Mouse (Mus musculus) forebrain, embryonic 10.5 days (tissue): ENCODE data around the gene Zfp61. TPM values are rescaled to one million over a fixed set of nuclear protein-coding genes. Genes with fewer than 3 reads are reported as not detected.

Experiments used
- DNase-seq: peaks from one replicate; pipeline ENCODE4 v3.0.0-alpha.2; 2017; ENCODE audit warnings: low spot score; ENCODE audit errors: extremely low spot score
- H3K27ac ChIP-seq: fragments of 300-500 bp; sonication (generic); 2 replicates; pipeline ENCODE4 v1.5.1; 2016; ENCODE audit warnings: mild to moderate bottlenecking
- H3K27me3 ChIP-seq: fragments of 300-500 bp; sonication (generic); 2 replicates; pipeline ENCODE4 v1.6.1; 2016; ENCODE audit warnings: mild to moderate bottlenecking; ENCODE audit not compliant: poor library complexity, severe bottlenecking
- H3K36me3 ChIP-seq: fragments of 300-500 bp; sonication (generic); replicated peaks from 2 replicates; pipeline ENCODE4 v1.6.1; 2016; ENCODE audit warnings: mild to moderate bottlenecking, moderate library complexity
- H3K4me1 ChIP-seq: fragments of 300-500 bp; sonication (generic); 2 replicates; pipeline ENCODE4 v1.6.1; 2016
- H3K4me3 ChIP-seq: fragments of 300-500 bp; sonication (generic); 2 replicates; pipeline ENCODE4 v1.5.1; 2016; ENCODE audit warnings: mild to moderate bottlenecking, moderate library complexity
- H3K9me3 ChIP-seq: fragments of 300-500 bp; sonication (generic); 2 replicates; pipeline ENCODE4 v1.6.1; 2016; ENCODE audit warnings: mild to moderate bottlenecking, moderate library complexity
- WGBS: fragments of 180-500 bp; shearing (Covaris S2); methylation state at CpG from one replicate; pipeline ENCODE4 v1.1.7; 2016; 5-methylcytosine and 5-hydroxymethylcytosine counted together
- microRNA-seq: library from miRNA; unstranded; fragments of <30 nt; microRNA quantifications from one replicate; pipeline ENCODE4, GENCODE M21; 2017
- polyA plus RNA-seq: library from polyadenylated mRNA; unstranded; fragments of >200 nt; fragmentation: Nextera tagmentation; extraction: Ambion mirVana; gene quantifications from 2 replicates; pipeline ENCODE4 v1.2.1, GENCODE M21; 2016

The Zfp61 gene
- polyA plus RNA-seq, 1 experiment from 2014 or later, result 39.6 TPM

DNA sequence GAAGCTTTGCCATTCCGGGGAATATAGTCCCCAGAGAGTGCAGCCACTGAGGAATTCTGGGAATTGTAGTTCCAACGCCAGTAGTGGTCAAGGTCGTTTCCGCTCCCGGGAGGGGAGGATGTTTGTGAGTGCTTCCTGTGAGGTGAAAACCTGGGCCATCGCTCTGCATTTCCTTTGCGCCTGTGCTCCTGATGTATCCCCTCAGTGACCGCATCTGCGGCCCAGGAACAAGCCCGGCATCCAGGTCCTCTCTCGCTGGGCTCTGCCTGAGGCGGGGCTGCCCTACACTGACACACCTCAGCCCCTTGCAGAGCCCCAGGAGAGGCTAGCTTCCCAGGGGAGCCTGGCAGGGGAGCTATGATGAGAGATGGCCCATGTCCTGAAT lies 30.8 kb downstream of the Zfp61 start, which contains the start of gene Zfp93:
Gene Zfp93 (plus strand): TSS at position 133 of the 385 bp plus-strand sequence.
- H3K36me3 ChIP-seq, result peaks cover 25% of the 10 kb centered on the region
- H3K4me3 ChIP-seq, result peak within 1 kb of the TSS; percentile 64
- H3K27ac ChIP-seq, result peak within 1 kb of the TSS; percentile 85
- peak; percentile 82 for DNase-seq
- no peaks in the 10 kb centered on the region; the same call in none of the 2 replicates for H3K9me3 ChIP-seq
- H3K27me3 ChIP-seq, result no peaks in the 10 kb centered on the region
- WGBS, result under 1% methylated on average over 12 of the region's 12 CpGs
- H3K4me1 ChIP-seq, result peaks cover 10% of the 10 kb centered on the region

DNA sequence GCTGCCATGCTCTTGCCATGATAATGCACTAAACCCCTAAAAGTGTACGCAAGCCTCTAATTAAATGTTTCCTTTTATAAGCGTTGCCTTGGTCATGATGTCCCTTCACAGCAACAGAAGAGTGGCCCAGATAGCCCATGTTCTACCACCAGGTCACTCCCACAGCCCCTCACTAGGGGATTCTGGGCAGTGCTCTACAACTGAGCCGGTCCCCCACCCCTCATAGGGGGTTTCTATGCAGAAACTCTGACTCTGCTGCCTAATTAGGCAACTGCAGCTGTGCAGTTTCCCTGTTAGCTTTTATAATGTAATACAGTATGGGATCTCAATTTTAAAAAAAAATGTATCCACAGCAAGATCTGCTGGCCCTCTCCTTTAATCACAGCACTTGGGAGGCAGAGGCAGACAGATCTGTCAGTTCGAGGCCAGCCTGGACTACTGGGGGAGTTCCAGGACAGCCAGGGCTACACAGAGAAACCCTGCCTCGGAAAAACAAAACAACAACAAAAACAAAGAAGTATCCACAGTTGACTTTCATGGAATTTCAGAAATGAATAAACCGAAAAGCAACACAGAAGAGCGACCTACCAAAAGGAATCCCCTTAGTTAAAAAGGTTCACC lies 31.3 kb downstream of the Zfp61 start:
- Histone ChIP-seq H3K4me3 (peak overlapping the region; percentile 64), H3K9me3 (no peaks in the 10 kb centered on the region; the same call in 1 of the 2 replicates), H3K36me3 (peaks cover 20% of the 10 kb centered on the region), H3K27me3 (no peaks in the 10 kb centered on the region), H3K4me1 (peaks cover 10% of the 10 kb centered on the region), H3K27ac (peak overlapping the region; percentile 85)
- no peak for DNase-seq
- 43% methylated on average over 7 of the region's 7 CpGs for WGBS

DNA sequence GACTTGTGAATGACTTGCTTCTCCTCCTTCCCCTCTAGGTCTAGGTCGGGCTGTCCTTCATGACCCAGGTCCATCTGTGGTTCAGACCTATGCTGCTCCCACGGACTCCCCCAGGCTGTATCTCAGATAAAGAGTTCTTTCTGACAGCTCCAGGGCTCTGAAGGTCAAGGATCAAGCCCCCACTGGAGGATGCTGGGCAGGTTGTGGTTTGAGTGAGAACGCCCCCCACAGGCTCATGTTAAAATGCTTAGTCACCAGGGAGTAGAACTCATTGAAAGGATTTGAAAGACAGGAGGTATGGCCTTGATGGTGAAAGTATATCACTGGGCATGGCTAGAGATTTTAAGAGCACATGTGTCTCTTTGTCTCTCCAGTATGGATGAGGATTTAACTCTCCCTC lies 31.8 kb downstream of the Zfp61 start:
- Histone ChIP-seq H3K27me3 (no peaks in the 10 kb centered on the region), H3K36me3 (peaks cover 14% of the 10 kb centered on the region), H3K4me3 (peak overlapping the region; percentile 64; the same call in 1 of the 2 replicates), H3K4me1 (peaks cover 10% of the 10 kb centered on the region), H3K9me3 (no peaks in the 10 kb centered on the region; the same call in 1 of the 2 replicates), H3K27ac (no peak overlapping the region)
- WGBS, result 86% methylated on average over 3 of the region's 3 CpGs
- DNase-seq, result no peak

DNA sequence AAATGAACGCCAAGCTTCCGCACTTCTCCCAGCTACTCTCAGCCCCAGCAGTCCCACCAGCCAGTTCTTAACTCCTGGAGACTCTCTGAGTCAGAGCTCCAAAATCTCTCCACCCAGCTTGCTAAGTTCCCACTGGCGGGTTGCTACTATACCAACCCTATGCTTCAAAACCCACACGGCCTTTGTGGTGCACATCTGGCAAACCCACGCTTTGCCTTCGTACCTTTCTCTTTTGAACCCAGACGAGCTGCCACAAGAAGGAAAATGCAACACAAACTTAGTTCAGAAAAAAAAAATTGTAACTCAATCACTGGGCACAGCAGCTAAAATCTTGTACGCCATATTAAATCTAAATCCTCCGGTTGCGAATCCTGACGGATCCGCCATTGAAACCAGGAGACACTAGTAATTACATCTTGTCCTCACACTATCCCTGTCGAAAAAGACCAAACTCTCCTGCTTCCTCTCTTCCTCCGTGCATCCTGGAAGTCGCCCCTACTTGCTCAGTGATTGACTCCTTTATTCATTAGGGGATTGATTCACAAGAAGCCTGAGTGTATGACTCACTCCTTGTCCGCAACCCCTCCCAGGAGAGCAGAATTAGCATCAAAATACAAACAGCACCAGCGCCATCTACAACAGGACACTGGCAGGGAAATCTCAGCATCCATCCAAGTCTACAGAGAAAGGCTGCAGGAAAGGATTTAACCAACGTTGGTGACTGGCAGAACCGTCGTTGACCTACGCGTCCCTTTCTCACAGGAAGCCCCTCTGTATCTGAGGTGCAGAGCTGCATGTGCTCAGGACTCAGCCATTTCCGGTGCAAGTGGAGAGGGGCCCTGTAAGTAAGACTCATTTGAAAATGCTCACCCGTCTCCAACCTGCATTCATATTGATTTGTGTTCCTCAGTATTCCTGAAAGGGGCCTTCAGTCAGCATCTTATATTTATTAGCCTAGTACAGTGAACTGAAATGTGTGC lies 32.6 kb downstream of the Zfp61 start:
- no peaks in the 10 kb centered on the region for H3K27me3 ChIP-seq
- no peaks in the 10 kb centered on the region; the same call in 1 of the 2 replicates for H3K9me3 ChIP-seq
- no peak for DNase-seq
- H3K4me1 ChIP-seq, result peaks cover 10% of the 10 kb centered on the region
- WGBS, result 72% methylated on average over 24 of the region's 24 CpGs
- H3K4me3 ChIP-seq, result no peak overlapping the region
- H3K36me3 ChIP-seq, result peaks cover 6% of the 10 kb centered on the region
- no peak overlapping the region for H3K27ac ChIP-seq

DNA sequence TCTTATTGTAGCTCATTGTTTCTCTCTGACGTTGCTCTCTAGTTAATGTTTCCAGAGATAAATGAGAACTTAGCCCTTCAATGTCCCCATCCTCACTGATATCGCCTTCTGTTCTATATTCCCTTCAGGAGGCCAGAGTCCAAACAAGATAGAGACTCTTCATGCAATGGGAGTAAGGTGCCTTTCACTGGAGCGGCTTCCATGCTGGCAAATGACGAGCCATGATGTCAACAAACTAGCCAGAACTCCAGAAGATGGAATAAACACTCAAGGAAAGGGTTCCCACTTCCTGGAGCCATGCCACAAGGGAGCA lies 41.1 kb downstream of the Zfp61 start:
- WGBS, result 93% methylated on average over 4 of the region's 4 CpGs

DNA sequence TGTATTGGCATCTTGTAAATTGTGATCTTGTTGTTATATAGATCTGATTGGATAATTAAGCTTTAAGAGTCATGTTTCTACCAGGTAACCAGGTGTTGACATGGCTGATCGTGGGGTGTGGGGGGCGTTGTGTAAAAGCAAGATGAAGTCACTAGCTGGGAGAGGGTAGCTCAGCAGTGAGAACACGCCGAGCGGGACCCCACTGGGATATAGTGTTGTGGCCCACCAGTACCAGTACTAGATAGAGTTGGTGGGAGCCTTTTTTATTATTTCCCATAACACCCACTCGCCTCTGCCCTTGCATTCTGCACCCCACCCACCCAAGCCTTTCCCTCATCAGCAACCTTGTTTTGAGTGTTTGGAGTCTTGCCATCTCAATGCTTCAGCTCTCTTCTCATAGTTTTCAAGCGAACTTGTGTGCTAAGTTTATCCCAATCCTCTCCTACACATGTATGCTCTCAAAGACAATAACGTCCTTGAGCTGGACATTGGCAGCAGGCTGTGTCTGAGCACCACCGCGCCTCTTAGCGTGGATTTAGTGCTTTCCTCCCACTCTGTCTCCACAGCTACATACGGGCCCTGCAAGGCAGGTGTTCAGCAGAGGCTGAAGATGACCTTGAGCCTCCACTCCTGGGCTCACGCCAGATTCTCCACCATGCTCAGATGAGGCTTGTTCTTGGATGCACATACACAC lies 41.6 kb downstream of the Zfp61 start:
- H3K9me3 ChIP-seq, result no peaks in the 10 kb centered on the region
- 91% methylated on average over 13 of the region's 13 CpGs for WGBS
- no peak for DNase-seq
- no peak overlapping the region for H3K27ac ChIP-seq
- H3K27me3 ChIP-seq, result no peaks in the 10 kb centered on the region
- H3K4me3 ChIP-seq, result no peak overlapping the region
- peaks cover 9% of the 10 kb centered on the region for H3K4me1 ChIP-seq
- peaks cover 18% of the 10 kb centered on the region for H3K36me3 ChIP-seq

More for the DNA sequence above, 41.1 kb downstream of the Zfp61 start:
- peaks cover 18% of the 10 kb centered on the region for H3K36me3 ChIP-seq
- H3K4me3 ChIP-seq, result no peak overlapping the region
- no peak for DNase-seq
- no peak overlapping the region for H3K27ac ChIP-seq
- H3K27me3 ChIP-seq, result no peaks in the 10 kb centered on the region
- no peaks in the 10 kb centered on the region for H3K9me3 ChIP-seq
- H3K4me1 ChIP-seq, result peaks cover 5% of the 10 kb centered on the region

DNA sequence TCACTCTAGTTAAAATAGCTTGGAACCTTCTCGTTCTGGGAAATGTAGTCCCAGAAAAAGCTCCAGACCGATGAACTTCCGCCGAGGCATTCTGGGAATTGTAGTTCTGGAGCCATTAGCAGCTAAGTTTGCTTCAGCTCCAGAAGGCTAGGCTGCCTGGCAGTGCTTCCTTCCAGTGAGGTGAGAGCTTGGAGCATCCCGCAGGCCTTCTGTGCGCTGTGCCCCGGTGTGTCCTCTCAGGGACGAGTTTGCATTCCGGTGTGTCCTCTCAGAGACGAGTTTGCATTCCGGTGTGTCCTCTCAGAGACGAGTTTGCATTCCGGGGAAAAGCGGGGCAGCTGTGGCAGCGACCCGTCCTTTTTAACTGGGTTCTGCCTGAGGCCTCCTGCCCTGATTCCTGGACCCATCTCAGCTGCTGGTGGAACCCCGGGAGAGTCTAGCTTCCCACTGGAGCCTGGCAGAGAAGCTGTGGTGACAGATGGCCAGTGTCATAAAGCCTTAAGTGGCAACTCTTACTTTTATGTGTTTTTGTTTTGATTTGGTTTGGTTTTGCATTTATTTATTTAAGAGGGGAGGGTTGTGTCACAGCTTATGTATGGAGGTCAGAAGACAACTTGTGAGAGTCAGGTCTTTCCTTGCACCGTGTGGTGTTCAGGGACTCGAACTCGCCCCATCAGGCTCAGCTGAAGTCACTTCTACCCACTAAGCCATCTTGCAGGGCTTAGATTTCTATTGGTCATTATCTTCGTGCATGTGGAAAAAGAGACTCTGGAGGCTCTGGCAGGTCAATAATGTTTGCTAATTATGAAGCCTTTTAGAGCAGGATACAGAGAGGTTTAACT lies 46.2 kb downstream of the Zfp61 start, which contains the start of gene Zfp108:
Gene Zfp108 (plus strand): TSS at position 162 of the 842 bp plus-strand sequence.
- Histone ChIP-seq H3K27ac (peak within 1 kb of the TSS; percentile 83), H3K27me3 (no peaks in the 10 kb centered on the region), H3K36me3 (no peaks in the 10 kb centered on the region), H3K4me1 (peaks cover 9% of the 10 kb centered on the region), H3K4me3 (peak within 1 kb of the TSS; percentile 61), H3K9me3 (no peaks in the 10 kb centered on the region)
- peak; percentile 71 for DNase-seq
- 24% methylated on average over 21 of the region's 21 CpGs for WGBS

DNA sequence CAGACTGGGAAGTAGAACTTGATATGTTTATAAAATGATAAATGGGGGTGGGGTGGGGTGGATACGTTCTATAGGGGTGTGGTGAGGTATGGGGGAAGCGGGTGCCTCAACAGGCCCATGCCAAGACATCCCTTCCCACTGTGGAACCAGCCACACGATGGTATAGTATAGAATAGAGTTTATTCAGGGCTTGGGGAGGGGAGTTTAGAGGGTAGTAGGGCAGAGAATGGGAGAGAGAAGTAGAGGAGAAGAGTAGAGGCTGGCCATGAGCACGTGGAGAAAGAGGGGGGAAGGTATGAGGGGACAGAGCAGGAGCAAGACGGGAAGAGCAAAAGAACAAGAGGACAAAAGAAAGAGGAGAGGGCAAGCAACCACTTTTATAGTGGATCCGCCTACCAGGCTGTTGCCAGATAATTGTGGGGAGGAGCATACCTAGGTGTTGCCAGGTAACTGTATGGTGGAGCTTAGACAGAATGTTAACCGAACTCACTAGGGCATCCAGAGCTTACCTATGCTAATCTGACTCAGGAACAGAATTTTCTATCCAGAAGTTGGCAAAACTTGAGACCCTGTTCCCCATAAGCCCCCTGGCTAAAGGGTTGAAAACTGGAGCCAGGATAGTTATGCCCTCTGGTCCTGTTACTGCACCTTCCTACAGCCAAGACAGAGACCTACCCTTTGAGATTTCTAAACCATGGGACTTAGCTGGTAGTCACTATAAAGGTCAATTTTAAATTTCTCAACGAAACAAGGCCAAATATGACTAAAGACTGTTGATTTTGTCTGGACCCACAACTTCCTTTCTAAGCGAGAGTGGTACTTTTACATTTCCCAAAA lies 47.0 kb downstream of the Zfp61 start:
- Histone ChIP-seq H3K36me3 (no peaks in the 10 kb centered on the region), H3K27ac (peak overlapping the region; percentile 58; the same call in 1 of the 2 replicates), H3K4me1 (peaks cover 9% of the 10 kb centered on the region), H3K9me3 (no peaks in the 10 kb centered on the region), H3K4me3 (peak overlapping the region; percentile 61), H3K27me3 (no peaks in the 10 kb centered on the region)
- no peak for DNase-seq
- 59% methylated on average over 9 of the region's 9 CpGs for WGBS

Small RNA genes lying within 50 kb of the gene (microRNA-seq; reads per million reads assigned to microRNA genes)
- gene Gm27592, result not detected

Other genes starting within 250 kb of the Zfp61 start
- gene Vmn1r183, start 248.0 kb downstream of the Zfp61 start, polyA plus RNA-seq, result not detected in 2 replicates
- gene Zfp180, start 219.3 kb downstream of the Zfp61 start, polyA plus RNA-seq, result 27.9 and 28.4 TPM in 2 replicates
- 3.3 and 4.0 TPM in 2 replicates for gene Zfp112, start 188.9 kb downstream of the Zfp61 start, polyA plus RNA-seq
- gene Zfp235, start 167.1 kb downstream of the Zfp61 start, polyA plus RNA-seq, result 12.3 and 13.1 TPM in 2 replicates
- 4.9 and 6.3 TPM in 2 replicates for gene Zfp114, start 126.2 kb downstream of the Zfp61 start, polyA plus RNA-seq
- 9.2 and 11.3 TPM in 2 replicates for gene Zfp111, start 89.8 kb downstream of the Zfp61 start, polyA plus RNA-seq
- 5.4 and 7.1 TPM in 2 replicates for gene Zfp109, start 63.7 kb downstream of the Zfp61 start, polyA plus RNA-seq
- 2.2 and 2.7 TPM in 2 replicates for gene Zfp108, start 46.4 kb downstream of the Zfp61 start, polyA plus RNA-seq
- gene Zfp93, start 30.8 kb downstream of the Zfp61 start, polyA plus RNA-seq, result 7.1 and 9.6 TPM in 2 replicates
- 12.9 and 13.2 TPM in 2 replicates for gene Zfp94, start 15.4 kb upstream of the Zfp61 start, polyA plus RNA-seq
- 0.17 TPM in 1 of 2 replicates, not detected in the other for gene Tescl, start 32.7 kb upstream of the Zfp61 start, polyA plus RNA-seq
- gene Lypd5, start 48.0 kb upstream of the Zfp61 start, polyA plus RNA-seq, result not detected in 2 replicates
- gene Kcnn4, start 69.0 kb upstream of the Zfp61 start, polyA plus RNA-seq, result 3.8 and 5.1 TPM in 2 replicates
- 26.5 and 28.5 TPM in 2 replicates for gene Smg9, start 98.4 kb upstream of the Zfp61 start, polyA plus RNA-seq
- not detected in 2 replicates for gene Irgc1, start 151.1 kb upstream of the Zfp61 start, polyA plus RNA-seq
- gene Plaur, start 161.3 kb upstream of the Zfp61 start, polyA plus RNA-seq, result 1.1 and 1.3 TPM in 2 replicates
- 9.3 and 10.0 TPM in 2 replicates for gene Cadm4, start 180.8 kb upstream of the Zfp61 start, polyA plus RNA-seq
- 111 and 113 TPM in 2 replicates for gene Zfp428, start 205.8 kb upstream of the Zfp61 start, polyA plus RNA-seq
- gene AC161166.1, start 211.2 kb upstream of the Zfp61 start, polyA plus RNA-seq, result 0.82 and 1.3 TPM in 2 replicates
- gene Irgq, start 229.5 kb upstream of the Zfp61 start, polyA plus RNA-seq, result 6.9 and 7.3 TPM in 2 replicates
- not detected in 2 replicates for gene Pinlyp, start 244.9 kb upstream of the Zfp61 start, polyA plus RNA-seq
- 174 and 177 TPM in 2 replicates for gene Xrcc1, start 245.1 kb upstream of the Zfp61 start, polyA plus RNA-seq